Mouse (Mus musculus) C2C12 (cell line): ENCODE results near the gene Mapkap1.

Experiments used
- CTCF ChIP-seq: IDR thresholded peaks from one replicate; pipeline ENCODE4 v1.5.1; 2011; ENCODE audit not compliant: control insufficient read depth, insufficient read depth, insufficient read length
- MYOD1 ChIP-seq: IDR thresholded peaks from one replicate; pipeline ENCODE4 v1.6.1; 2011; ENCODE audit warnings: low read depth; ENCODE audit not compliant: control insufficient read depth, insufficient read length

DNA sequence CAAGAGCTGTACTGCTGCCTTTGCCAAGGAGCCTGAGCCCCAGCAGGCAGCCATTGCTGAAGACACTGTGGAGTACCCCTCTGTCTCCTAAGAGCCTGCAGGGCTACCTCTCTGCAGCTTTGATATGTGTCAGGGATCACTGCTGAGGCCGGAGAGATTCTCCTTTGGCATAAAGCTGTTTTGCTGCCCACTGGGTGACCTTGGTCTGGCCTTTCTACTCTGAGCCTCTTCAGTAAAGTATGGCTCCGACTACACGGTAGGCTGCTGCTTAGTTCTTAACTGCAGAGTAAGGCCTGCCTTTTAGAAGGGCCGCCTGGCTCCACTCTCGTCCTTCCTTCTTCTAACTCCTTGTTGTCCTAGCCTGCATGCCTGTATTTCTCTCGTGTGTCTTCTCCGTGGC lies 142.9 kb downstream of the Mapkap1 start:
- no peak for TF ChIP-seq MYOD1
- TF ChIP-seq CTCF: no peak
